Mouse (Mus musculus) heart, embryonic 16.5 days (tissue): ENCODE data around the gene Sec11a. TPM values are rescaled to one million over a fixed set of nuclear protein-coding genes. Genes with fewer than 3 reads are reported as not detected.

Source experiments
- ATAC-seq: fragments of 200-750 bp; cut with Nextera tagmentation; replicated peaks from 2 replicates; pipeline ENCODE4 v1.8.0; 2017; ENCODE audit warnings: moderate number of reproducible peaks; ENCODE audit not compliant: insufficient read depth, low FRiP score; ENCODE audit errors: extremely low read depth
- H3K27ac ChIP-seq: fragments of 300-500 bp; sonication (generic); 2 replicates; pipeline ENCODE4 v1.5.1; 2014; ENCODE audit warnings: mild to moderate bottlenecking, low read length, control low read depth, moderate library complexity
- H3K27me3 ChIP-seq: fragments of 300-500 bp; sonication (generic); 2 replicates; pipeline ENCODE4 v1.6.1; 2014; ENCODE audit warnings: low read length, mixed read lengths; ENCODE audit not compliant: control insufficient read depth, insufficient read depth
- H3K36me3 ChIP-seq: fragments of 300-500 bp; sonication (generic); 2 replicates; pipeline ENCODE4 v1.6.1; 2014; ENCODE audit not compliant: control insufficient read depth, insufficient read depth
- H3K4me1 ChIP-seq: fragments of 300-500 bp; sonication (generic); 2 replicates; pipeline ENCODE4 v1.6.1; 2014; ENCODE audit warnings: low read length, mixed read lengths; ENCODE audit not compliant: control insufficient read depth, insufficient read depth
- H3K4me2 ChIP-seq: fragments of 300-500 bp; sonication (generic); 2 replicates; pipeline ENCODE4 v1.6.1; 2014; ENCODE audit warnings: low read depth, mild to moderate bottlenecking, control low read depth, low read length
- H3K4me3 ChIP-seq: fragments of 300-500 bp; sonication (generic); 2 replicates; pipeline ENCODE4 v1.5.1; 2014; ENCODE audit warnings: mild to moderate bottlenecking, control low read depth, low read length
- H3K9ac ChIP-seq: fragments of 300-500 bp; sonication (generic); 2 replicates; pipeline ENCODE4 v1.6.1; 2014; ENCODE audit warnings: low read length, control low read depth
- H3K9me3 ChIP-seq: fragments of 300-500 bp; sonication (generic); replicated peaks from 2 replicates; pipeline ENCODE4 v1.6.1; 2016; ENCODE audit warnings: low read length; ENCODE audit not compliant: control insufficient read depth
- WGBS: fragments of 180-500 bp; shearing (Covaris S2); extraction: QIAGEN DNeasy Blood & Tissue Kit; methylation state at CpG from one replicate; pipeline ENCODE4 v1.1.7; 2014; 5-methylcytosine and 5-hydroxymethylcytosine counted together
- polyA plus RNA-seq: library from polyadenylated mRNA; unstranded; fragments of >200 nt; fragmentation: Nextera tagmentation; extraction: Ambion mirVana; gene quantifications from 2 replicates; pipeline ENCODE4 v1.2.1, GENCODE M21; 2015

The Sec11a gene
- 142 and 151 TPM in 2 replicates for polyA plus RNA-seq

DNA sequence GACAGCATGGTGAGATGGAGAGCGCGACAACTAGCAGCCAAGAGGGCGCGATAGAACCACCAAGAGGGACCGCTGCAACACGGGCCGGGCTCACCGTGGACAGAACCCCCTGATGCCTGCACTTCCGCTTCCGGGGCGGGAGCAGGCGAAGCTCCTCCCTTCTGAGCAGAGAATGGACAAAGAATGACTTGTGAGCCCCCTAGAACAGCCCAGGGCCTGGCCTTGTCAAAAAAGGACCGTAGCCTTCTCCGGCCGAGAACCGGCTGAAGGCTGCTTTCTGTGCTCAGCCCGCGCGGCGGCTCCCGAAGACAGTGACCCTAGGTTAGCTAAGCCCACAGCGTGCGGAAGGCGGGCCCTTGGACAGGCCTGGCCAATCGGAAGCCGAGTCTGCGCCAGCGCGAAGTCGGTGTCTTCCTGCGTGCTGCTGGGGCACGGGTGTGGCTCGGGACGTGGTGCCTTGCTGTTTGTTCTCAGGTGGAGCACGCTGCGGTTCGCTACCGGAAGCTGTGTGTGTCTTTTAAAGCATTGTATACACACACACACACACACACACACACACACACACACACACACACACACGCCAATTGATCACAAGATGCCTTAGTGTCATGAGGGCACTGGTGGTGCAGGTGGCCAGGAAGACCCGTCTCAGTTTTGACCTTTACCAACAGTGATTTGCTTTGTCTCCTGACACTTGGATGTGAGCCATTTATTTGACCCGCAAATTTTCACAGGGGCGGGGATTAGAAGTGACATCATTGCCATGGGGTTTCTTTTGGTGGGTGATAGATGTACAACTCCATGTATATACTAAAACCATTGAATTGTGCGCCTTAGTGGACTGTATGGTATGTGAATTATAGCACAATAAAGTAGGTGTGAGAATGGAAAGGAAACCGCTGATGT is at the start of gene Sec11a:
Gene Sec11a (minus strand): TSS at position 336 of the 906 bp plus-strand sequence.
- Histone ChIP-seq H3K9ac (peak within 1 kb of the TSS; percentile 94), H3K4me1 (peaks cover 12% of the 10 kb centered on the region), H3K27me3 (no peaks in the 10 kb centered on the region), H3K36me3 (no peaks in the 10 kb centered on the region), H3K27ac (peak within 1 kb of the TSS; percentile 98), H3K4me2 (peak within 1 kb of the TSS; percentile 93), H3K9me3 (no peaks in the 10 kb centered on the region), H3K4me3 (peak within 1 kb of the TSS; percentile 98)
- 3% methylated on average over 44 of the region's 44 CpGs for WGBS
- peak; percentile 100 for ATAC-seq

DNA sequence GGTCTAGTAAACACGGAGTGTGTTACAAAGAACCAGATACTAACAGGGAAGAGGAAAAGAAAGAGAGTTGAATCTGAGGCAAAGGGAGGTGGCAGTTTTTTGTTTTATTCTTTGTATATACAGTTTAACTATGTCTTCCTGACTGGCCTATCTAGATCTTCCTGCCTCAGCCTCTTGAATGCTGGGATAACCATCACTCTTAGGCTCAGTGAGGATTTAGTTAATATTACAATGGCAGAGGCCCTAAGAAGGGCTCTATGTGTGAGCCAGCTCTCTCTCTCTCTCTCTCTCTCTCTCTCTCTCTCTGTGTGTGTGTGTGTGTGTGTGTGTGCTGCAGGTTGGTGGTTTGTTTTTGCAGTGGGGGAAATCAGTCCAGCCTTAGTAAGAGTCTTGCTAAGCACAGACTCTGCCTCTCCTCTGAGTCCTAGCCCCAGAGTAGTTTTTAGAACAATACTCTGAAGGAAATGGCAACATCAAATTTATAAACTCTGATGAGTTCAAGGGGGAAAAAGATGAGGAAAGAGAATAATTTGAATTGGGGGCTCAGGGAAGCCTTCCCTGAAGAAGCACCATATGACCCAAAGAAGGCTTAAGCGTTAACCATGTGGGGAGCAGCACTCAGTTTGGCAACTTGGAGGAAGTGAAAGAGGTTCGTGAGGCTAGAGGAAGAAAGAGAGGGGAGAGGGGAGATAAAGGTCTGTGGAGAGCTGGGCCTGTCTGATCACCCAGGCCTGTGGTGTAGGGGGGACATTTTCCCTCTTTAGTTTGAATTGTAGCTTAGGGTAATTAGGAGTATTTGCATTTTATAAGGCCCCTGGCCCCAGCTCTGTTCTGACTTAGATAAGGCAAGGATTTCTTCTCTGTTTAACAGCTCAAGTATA is 47.9 kb upstream of the Sec11a start:
- Histone ChIP-seq H3K4me3 (peak overlapping the region; percentile 98), H3K9me3 (no peaks in the 10 kb centered on the region), H3K4me2 (peak overlapping the region; percentile 93), H3K27ac (peak overlapping the region; percentile 29; the same call in 1 of the 2 replicates), H3K36me3 (no peaks in the 10 kb centered on the region), H3K4me1 (peaks cover 30% of the 10 kb centered on the region), H3K27me3 (no peaks in the 10 kb centered on the region), H3K9ac (0 out of 2 replicates have a peak overlapping the region, but pooled peaks have one; percentile 3)
- no peak for ATAC-seq
- 47% methylated on average over 3 of the region's 3 CpGs for whole genome bisulfite sequencing

DNA sequence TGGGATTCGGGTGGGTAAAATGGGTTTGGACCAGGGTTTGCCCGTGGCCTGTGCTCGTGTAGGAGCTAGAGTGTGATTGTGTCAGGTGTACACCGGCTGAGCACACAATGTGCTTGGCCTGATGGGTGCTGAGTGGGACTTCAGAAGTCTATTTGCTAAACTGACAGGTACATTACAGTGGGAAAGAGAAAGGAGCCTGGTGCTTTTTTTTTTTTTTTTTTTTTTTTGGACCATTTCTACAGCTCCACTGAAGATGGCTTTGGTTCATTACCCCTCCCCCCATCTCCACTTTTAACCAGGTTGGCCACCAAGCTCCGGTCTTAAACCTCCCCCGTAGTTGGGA is 47.1 kb upstream of the Sec11a start:
- Histone ChIP-seq H3K9me3 (no peaks in the 10 kb centered on the region), H3K27ac (peak overlapping the region; percentile 97), H3K4me2 (peak overlapping the region; percentile 93), H3K4me3 (peak overlapping the region; percentile 98), H3K4me1 (peaks cover 28% of the 10 kb centered on the region), H3K27me3 (no peaks in the 10 kb centered on the region), H3K9ac (peak overlapping the region; percentile 99), H3K36me3 (no peaks in the 10 kb centered on the region)
- 18% methylated on average over 6 of the region's 6 CpGs for WGBS
- ATAC-seq, result no peak

DNA sequence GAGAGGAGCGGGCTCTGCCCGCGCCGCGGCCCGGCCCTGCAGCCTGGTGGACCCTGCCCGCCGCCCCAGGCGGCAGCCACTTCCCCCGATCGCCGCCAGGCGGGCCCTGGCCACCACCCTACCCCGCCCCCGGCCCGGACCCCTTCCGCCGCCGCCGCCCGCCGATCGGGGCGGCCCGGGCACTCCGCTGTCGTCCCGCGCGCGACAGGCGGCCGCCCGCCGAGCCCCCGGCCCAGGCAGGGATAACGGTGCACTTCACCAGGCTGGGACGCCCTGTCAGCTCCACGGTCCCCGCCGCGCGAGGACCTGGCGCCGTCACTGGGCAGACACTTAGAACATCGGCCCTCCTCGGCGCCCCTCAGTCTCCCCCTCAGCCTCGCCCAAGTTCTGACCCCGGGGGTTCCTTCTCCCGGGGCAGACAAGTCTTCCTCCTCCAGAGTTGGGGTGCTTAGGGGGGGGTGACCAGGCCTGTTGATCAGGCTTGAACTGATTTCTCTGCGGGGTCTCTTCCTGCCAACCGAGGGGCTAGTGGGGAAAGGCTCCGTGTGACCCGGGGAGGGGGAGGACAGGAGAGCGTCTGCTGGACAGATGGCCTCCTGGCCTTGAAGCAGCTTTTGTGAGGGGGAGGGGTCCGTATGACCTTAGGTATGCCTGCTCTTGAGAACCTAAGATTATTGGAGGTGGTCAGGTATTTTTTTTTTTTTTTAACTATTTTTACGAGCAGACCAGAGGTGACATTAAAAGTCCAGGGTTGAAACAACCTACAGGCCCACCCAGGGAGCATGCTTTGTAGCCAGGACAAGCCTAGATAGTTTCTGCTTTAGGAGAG is 46.5 kb upstream of the Sec11a start:
- under 1% methylated on average over 30 of the region's 58 CpGs for WGBS
- no peaks in the 10 kb centered on the region for H3K9me3 ChIP-seq
- peak overlapping the region; percentile 98 for H3K4me3 ChIP-seq
- no peaks in the 10 kb centered on the region for H3K27me3 ChIP-seq
- ATAC-seq, result peak; percentile 77
- H3K4me1 ChIP-seq, result peaks cover 28% of the 10 kb centered on the region
- no peaks in the 10 kb centered on the region for H3K36me3 ChIP-seq
- H3K4me2 ChIP-seq, result peak overlapping the region; percentile 93
- peak overlapping the region; percentile 99 for H3K9ac ChIP-seq
- peak overlapping the region; percentile 97 for H3K27ac ChIP-seq

DNA sequence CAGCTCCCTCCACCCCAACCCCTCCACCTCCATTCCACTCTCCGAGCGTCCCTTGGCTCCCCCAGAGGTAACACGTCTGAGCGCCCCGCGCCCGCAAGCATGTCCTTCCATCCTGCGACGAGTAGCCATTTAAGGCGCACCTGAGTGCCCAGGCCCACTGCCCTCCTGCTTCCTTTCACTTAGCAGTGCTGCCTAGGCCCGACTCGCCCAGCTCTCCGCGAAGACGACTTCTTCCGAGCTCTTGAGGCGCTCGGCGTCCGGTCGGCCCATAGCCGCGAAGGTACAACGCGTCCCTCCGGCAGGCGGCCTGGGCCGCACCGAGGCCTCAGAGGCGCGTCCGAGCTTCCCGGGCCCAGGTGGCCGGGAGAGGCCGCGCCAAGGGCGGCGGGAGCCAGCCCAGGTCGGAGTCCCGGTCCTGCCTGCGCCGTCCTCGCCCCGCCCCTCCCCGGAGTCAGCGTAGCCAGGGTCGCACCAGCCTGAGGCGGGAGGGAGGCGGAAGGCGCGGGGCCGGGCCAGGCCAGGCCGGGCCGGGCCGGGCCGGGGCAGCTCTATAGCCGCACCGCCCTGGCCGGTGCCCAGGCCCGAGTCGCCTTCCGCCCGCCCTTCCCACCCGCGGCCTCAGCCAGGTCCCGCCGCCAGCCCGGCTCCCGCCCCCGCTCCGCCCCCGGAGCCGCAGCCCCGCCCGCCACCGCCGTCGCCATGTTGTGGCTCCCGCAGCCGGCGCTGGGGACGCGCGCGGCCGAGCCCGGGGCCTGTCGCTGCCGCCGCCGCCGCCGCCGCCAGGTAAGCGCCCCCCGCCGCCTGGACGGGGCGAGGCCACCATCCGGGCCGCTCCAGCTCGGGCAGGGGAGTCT is 45.6 kb upstream of the Sec11a start, which contains the start of gene Zfp592:
Gene Zfp592 (plus strand): TSS at position 702 of the 854 bp plus-strand sequence.
- Histone ChIP-seq H3K27ac (peak within 1 kb of the TSS; percentile 97), H3K9me3 (no peaks in the 10 kb centered on the region), H3K4me3 (peak within 1 kb of the TSS; percentile 98), H3K27me3 (no peaks in the 10 kb centered on the region), H3K9ac (peak within 1 kb of the TSS; percentile 99), H3K36me3 (no peaks in the 10 kb centered on the region), H3K4me2 (peak within 1 kb of the TSS; percentile 93), H3K4me1 (peaks cover 28% of the 10 kb centered on the region)
- WGBS, result under 1% methylated on average over 78 of the region's 102 CpGs
- peak; percentile 90 for ATAC-seq

DNA sequence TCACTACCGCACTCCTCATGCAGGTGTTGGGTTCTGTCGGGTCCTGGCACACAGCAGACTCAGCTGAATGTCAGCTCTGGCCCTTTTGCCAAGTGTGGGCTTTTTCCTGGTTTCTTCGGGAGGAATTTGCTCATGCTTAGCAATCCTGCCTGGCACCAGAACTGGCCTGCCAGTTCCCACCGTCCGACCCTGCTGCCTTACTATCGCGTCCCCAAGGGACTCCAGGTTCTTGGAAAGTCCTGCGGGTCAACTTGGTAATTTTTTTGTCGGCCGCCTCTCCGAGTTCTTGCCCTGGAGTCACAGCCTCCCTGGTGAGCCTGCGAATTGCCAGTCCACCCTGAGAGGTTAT is 45.0 kb upstream of the Sec11a start:
- Histone ChIP-seq H3K4me2 (peak overlapping the region; percentile 86), H3K4me3 (peak overlapping the region; percentile 98), H3K27ac (peak overlapping the region; percentile 97), H3K36me3 (no peaks in the 10 kb centered on the region), H3K9me3 (no peaks in the 10 kb centered on the region), H3K4me1 (peaks cover 28% of the 10 kb centered on the region), H3K27me3 (no peaks in the 10 kb centered on the region), H3K9ac (peak overlapping the region; percentile 99)
- WGBS, result 2% methylated on average over 12 of the region's 12 CpGs
- no peak for ATAC-seq

DNA sequence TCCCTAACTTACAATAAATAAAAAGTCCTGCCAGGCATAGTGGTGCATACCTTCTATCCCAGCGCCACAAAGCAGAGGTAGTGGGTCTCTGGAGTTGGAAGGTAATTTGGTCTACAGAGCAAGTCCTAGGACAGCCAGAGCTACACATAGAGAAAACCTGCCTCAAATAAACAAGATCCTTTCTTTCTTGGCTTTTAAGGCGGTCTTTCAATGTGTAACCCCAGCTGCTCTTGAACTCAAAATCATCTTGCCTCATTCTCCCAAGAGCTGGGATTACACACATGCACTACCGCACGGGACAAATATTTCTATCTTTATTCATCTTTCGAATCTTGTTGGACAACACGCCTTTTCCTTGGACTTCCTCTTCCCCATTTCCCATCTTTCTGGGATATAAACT is 44.5 kb upstream of the Sec11a start:
- Histone ChIP-seq H3K36me3 (no peaks in the 10 kb centered on the region), H3K9me3 (no peaks in the 10 kb centered on the region), H3K27me3 (no peaks in the 10 kb centered on the region), H3K4me3 (peak overlapping the region; percentile 98), H3K27ac (peak overlapping the region; percentile 97), H3K4me2 (peak overlapping the region; percentile 86), H3K9ac (peak overlapping the region; percentile 99), H3K4me1 (peaks cover 31% of the 10 kb centered on the region)
- WGBS, result 58% methylated on average over 6 of the region's 6 CpGs
- no peak for ATAC-seq

DNA sequence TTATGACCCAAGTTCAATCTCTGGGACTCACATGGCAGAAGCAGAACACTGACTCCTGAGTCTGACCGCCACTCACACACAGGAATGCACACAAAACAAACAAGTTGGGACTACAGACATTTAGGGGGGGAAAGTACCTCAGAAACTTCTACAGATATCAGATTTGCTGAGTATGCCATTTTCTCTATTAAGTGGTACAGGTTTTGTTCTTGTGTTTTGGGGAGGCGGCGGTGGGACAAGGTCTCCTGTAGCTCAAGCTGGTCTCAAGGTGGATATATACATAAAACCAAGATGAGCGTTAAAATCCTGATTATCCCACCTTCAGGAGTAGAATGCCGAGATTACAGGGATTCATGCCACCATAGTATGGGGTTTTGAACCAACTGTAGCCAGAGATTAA is 44.0 kb upstream of the Sec11a start:
- Histone ChIP-seq H3K4me2 (peak overlapping the region; percentile 86), H3K4me3 (peak overlapping the region; percentile 98; the same call in 1 of the 2 replicates), H3K36me3 (no peaks in the 10 kb centered on the region), H3K9me3 (no peaks in the 10 kb centered on the region), H3K9ac (no peak overlapping the region), H3K27me3 (no peaks in the 10 kb centered on the region), H3K27ac (no peak overlapping the region), H3K4me1 (peaks cover 35% of the 10 kb centered on the region)
- no peak for ATAC-seq
- WGBS, result 90% methylated on average over 5 of the region's 5 CpGs
